Mouse (Mus musculus) cerebellum, adult 11-12 months (tissue): Measurements from ENCODE around the gene Macrod2.
A peak's percentile ranks its signal among the peaks of the same experiment; 100 is the strongest.

Experiments used
- DNase-seq: peaks from one replicate; pipeline ENCODE4 v3.0.0; 2022

Macrod2 gene

DNA sequence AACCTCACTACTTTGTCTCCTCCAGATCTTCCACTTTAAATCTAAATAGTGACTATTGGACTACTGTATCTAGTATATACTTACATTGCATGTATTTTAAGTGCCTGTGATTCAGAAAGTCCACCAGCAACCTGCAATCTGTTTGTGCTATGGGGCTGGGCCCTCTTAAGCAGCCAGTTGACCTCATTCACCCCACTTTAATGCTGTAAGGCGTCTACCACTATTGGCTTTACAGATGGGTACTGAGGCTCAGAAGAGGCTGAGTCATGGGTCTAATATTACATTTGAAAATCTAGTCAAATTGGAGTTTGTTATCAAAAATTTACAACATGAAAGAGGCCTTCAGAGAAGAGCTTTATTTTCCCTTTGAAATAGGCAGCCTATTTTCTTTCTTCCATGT is 722.5 kb downstream of the Macrod2 start:
- no peak for DNase-seq

DNA sequence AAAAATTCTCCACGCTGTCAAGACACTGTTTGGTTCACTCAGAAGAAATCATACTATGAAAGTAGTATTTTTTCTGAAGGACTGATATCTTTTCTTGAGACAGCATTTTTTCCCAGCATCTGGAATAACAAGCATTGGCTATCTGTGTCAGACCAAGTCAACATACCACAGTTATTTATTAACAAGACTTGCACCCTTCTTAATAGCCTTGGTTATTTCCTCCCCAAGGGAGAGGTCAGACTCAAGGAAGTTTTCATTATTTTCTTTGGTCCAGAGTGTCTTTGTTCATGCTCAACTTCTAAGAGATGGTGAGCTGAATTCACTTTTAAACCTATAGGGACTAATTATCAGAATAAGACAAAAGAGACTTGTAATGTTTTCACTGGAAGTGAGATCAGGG is 728.8 kb downstream of the Macrod2 start:
- no peak for DNase-seq

DNA sequence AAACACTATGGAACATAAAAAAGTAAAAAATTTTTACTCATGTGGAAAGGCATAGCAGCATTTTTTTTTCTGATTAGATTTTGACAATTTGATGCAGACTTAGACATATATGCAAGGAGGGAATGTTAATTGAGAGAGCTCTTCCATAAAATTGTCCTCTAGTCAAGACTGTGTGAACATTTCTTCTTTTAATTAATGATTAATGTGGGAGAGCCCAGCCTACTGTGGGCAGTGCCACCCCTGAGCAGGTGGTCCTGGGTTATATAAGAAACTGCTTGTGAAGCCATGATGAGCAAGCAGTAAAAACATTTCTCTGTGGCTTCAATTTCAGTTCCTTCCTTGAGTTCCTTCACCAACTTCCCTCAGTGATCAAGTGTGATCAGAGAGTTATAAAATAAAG is 730.5 kb downstream of the Macrod2 start:
- no peak for DNase-seq

DNA sequence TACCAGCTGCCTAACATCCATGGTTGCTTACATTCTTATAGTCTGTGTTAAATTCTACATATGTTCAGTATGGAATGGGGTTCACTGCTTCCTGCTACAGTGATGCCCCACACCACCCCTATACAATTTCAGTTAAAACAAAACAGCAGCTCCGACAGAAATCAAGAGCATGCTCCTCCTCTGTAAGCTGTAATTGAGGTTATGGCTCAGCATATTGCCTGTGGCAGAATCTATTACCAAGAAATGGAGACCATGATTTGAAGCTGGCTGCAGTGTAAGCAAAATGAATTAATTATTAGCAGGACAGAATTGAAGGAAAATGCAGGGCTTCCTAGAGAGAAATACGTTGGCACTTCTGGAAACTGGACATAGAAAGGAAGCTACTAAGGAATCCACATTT is 747.2 kb downstream of the Macrod2 start:
- DNase-seq, result no peak

DNA sequence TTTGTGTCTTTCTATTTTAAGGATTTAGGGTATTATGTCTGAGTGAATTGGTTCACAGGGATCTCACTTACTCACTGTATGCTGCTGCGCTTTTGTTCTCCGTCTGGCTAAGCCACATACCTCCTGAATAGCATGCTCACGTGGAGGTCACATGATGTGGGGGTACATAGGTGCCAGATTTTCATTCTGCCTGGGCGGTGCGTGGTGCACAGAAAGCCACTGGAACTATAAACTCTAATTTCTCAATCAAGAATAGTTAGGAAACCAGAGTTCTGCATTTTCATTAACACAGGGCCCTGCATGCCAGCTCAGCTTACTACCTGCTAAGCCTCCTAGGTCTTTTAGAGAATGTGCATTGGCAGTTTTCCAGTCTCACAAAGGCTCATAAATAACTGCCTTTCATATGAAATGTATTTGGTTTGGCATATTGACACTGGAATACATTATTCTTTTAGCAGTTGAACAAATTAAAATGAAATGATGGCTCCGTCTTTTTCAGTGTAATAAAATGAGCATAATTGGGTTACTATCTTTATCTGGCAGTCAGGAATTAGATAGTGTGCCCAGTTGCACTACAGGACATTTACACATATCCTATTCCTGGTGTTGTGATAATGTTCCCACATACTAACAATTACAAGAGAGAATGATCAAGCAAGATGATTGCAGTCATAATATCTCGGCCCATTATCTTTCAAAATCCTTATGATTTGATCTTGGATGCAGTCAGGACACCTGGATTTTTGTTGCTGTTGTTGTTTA is 757.1 kb downstream of the Macrod2 start:
- no peak for DNase-seq

DNA sequence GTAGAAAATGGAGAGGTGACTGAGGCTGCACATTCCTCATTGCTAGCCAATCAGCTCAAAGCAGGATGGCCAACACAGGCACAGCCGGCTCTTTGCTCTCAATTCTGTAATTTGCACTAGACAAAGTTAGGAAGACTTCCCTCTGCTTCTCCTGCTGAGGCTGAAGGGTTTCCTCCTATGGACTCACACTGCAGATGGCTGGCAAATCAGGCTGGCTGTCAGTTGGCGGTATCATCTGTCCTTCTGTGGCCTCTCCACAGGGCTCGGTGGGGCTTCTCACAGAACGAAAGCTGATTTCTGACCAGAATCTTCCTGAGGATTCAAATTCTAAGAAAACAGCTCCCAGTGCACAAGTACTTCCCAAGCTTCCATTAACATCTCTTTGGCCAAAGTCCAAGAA is 760.9 kb downstream of the Macrod2 start:
- DNase-seq, result peak; percentile 73

DNA sequence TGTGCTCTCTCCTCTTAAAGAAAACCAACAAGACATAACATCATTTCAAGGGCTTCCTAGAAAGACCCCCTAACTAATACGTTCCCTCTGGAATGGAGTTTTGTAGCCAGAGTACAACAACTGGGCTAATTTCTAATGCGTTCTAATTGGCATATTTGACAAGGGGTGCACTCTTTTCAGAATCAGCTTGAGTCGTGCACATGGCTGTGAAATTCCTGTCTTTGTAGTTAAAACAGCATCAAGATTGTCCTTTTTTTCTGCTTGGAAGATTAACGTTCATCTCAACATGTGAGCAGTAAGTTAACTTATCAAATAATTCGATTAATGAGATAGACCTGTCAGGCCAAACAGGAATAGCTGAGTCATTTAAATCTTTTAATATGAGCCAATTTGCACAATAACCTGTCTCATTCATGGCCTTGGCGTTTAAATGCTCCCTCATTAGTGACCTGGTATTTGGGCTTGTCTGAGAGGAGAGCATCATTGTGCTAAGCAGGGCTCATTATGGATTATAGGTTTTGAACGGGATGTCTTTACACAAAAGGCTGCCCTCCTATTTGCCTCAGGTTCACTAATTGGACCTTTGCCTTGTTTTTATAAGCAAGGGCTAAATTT is 762.0 kb downstream of the Macrod2 start:
- no peak for DNase-seq

DNA sequence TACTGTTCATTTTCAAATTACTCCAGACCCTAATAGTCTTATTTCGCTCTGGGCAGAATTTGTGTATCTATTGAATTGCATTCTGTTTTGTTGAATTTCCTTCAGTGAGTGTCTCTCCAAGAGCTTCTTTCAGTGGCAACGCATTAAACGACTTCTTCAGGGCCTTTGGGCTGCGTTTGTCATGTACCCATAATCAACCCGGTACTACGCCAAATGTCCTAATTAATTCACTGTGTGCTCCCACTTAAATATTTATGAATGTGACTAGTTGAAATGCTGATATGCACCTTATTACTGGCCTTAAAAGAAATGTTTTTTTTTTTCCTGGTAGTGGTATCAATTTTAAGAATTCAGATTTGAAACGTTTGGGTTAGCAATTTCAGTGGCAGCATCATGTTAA is 763.1 kb downstream of the Macrod2 start:
- no peak for DNase-seq

DNA sequence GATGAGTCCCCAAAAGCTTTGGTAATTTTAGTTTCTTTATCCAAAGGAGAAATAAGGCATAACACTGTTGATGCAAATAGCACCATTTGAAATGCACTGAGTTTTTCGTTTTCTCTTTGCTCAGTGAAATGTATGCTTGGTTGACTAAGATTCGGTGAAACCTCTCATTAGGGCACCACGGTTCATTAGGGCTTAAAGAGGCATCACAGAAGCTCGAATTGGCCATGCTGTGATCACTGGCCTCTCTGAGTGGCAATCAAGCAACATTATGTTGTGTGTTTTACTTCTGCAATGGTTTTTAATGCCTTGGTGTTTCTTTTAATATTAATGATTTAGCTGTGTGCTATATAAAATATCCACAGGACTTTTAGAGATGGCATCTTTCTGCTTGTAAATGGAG is 768.8 kb downstream of the Macrod2 start:
- no peak for DNase-seq

DNA sequence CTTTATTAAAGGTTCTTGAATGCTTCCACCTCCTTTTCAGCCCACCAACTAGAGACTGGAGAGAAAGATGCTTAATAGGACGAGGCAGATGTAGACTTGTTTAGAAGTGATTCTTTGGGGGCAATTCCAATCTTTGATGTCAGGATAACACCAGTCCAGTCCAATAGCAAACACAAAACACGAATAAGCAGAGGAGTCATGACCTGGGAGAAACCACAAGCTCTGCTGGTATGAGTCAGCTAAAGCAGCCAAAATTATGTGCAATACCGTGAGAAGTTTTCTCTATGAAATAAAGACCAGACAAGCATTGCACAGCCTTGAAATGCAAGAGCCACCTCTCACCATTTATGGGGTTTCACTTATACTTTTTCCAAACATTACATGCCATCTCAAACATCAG is 774.5 kb downstream of the Macrod2 start:
- no peak for DNase-seq

DNA sequence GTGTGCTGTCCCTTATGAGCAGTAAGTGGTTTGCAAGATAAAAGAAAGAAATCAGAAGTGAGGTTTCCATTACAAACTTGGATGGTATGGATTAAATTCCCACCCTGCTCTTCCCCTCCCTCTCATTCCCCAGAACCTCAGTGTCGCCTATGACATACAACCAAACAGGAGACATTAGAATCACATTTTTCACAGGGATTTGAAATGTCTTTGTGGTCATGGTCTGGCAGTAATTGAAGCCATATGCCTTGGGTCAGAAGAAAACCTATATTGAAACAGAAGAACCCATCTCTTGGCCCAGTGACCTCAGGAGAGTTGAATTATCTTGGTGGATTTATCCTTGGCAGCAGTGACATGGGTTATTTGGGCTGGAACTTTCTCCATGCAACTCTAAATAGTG is 778.1 kb downstream of the Macrod2 start:
- no peak for DNase-seq

DNA sequence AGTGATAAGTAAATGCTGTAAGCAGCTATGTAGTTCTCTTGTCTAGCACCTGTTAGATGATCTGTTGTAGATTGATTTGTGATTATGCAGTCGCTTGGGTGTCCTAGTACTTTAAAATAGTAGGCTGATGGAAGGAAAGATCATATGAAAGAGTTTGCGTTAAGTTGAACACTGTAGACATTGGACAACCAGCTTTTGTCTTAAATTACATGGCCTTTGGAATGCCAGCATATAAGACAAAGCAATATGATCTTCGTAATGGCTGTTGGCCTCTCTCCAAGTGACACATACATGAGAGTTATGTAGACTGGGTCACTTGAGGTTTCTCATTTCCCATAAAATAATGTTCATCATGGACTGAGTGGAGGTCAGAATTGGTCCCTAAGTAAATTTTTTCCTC is 778.5 kb downstream of the Macrod2 start:
- no peak for DNase-seq

DNA sequence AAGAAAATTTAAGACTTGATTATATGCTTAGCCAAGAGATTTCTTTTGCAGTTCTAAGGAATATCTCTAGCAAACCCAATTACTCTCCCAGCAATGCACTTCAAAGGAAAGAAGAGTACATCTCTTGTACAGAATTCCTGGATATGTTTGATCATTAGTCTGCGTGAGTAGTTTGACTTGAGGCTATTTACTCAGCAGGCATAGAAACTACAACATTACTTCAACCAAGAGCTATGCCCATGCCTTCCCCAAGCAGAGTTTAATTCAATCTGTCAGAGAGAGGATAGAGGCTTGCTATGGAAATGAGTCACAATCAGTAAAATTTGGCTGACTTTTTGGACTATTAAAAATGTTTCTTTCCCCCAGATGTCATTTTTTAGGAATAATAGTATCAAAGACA is 785.5 kb downstream of the Macrod2 start:
- DNase-seq, result no peak

DNA sequence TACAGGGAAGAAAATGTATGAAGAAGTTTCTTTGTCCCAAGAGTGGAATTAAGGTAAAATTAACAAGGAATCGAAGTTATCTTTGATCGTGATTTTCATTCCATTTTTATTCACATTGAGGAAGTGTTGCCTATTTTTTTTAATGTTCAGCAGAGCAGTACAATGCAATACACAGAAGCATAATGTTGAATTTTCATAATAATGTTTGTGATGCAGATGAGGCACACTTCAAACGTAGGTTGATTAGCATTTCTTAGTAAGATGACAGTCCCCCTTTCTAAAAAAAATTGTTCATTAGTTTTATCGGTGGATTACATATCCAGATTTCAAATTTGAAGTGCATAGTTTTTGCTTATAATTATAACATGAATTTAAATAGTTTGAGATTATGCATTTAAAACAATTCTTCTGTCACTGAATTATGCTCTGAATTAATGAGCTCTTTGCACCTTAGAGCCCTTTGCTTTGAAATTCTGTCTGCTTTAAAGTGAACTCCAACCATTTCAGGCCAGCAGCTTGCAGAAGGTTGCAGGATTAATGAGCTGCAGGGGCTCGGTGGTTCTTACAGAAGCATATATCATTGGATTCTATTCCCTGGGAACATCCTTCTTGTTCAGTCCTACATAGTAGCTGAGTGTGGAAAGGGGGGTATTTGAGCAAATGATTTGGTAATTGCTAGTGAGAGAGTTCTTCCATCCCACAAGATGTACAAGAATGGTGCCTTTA is 787.1 kb downstream of the Macrod2 start:
- DNase-seq, result no peak

DNA sequence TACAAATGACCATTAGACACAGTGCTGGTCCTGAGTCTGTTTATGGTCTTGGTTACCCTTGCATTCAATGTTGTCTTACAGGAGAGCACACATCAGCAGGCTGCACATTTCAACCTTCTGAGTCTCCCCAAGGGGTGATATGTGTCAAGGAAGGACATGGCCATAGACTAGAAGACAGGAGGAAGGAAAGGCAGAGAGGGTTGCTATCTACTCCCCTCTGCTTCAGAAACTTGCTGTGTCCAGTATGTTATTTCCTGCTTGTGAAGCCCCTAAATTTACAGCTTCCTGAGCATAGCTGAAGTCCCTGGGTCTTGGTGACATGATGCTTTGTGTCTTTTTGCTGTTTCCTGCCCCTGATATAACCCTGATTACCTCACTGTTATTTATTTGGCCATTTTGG is 799.4 kb downstream of the Macrod2 start:
- no peak for DNase-seq

DNA sequence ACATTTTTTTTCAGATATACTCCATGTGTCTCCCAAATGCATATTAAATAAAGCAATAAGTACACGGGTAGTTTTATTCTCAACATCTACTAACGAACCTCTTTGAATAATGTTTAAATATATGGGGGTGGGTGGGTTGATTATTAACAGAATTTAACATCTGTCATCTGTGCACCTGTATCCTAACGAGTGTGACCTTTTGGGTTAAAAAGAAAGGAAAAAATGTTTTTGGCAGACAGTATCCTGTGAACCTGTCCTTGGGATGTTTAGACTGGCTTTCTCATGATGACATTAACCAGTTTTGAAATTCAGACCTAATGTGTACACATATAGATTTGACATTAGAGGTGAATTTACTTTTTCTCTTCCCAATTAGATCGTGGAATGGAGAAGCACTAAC is 805.4 kb downstream of the Macrod2 start:
- no peak for DNase-seq

DNA sequence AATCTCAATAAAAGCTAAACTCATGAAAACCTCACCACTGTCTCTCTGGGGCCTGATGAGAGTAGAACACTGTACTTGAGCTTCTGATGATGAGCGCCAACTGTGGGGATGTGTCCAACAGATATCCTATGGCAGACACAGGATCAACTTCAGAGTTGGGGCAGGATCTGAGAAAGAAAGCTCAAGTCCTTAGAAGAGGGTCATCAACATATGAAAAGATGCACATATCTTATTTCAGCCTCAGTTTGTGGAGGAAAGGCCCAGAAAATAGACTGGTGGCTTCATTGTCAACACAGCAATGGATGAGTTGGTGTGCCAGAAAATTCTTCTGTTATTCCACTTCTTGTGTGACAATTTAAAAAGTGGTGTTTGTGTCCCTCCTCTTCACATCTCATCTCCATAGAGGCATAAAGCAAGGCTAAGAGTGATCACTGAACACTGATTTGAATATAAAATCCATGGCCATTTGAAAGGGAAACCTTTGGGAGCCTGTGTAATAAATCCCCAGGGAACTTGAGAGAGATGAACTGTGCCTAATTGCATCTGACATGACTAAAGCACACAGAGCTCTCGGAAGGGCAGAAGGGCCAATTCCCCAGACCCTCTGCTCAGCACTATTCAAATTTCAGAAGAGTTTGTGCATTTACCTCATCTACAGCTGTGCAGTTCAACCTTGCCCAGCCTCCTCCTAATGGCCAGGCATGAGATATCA is 806.4 kb downstream of the Macrod2 start:
- DNase-seq, result no peak

DNA sequence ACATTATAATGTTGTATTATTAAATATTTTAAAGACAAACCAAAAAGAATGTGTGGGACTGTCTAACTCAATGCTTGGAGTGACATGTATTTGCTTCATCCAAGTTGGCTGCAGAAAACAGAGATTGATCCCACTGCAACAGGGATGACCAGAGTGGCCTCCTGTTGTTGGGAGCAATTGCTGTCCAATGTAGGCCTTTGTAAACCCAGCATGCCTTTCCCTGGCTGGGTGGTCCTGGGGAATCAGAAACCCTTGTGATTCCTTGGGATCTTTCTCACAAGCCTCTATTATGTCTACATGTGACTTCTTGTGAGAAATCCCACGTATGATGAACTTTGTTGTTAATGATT is 806.9 kb downstream of the Macrod2 start:
- DNase-seq, result no peak

DNA sequence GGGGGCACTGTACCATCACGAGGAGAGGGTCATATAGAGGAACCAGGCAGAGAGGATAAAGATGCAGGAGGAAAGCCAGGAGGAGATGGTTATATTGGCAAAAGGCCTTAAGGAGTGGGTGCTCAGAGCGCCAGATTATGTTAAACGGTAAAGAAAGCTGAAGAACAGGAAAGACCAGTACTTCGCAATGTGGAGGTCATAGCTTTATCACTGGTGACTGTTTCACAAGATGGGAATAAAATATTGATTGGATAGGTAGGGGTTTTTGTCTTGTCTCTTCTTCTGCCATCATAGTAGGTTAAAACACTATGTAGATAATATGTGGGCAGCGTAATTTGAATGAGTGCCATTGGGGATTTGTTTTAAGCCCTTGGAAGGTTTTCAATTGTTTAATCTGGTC is 816.2 kb downstream of the Macrod2 start:
- DNase-seq, result no peak

DNA sequence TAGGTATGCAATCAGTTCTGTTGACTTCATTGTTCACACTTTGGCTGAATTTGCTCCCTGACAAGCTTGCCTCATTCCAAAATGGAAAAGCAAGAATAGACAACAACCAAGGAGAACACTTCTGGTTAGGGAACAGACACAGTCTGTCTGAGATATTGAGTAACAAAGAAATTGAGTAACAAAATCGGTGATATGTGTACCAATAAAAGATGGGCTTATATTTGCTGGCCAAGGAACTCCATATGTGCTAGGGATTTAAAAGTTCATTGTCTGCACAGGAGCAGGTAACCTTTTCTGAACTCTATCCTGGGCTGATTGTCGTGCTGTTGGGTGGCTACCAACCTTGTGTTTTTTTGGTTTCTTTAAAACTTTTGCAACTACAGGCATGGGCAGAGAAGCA is 817.2 kb downstream of the Macrod2 start:
- no peak for DNase-seq

DNA sequence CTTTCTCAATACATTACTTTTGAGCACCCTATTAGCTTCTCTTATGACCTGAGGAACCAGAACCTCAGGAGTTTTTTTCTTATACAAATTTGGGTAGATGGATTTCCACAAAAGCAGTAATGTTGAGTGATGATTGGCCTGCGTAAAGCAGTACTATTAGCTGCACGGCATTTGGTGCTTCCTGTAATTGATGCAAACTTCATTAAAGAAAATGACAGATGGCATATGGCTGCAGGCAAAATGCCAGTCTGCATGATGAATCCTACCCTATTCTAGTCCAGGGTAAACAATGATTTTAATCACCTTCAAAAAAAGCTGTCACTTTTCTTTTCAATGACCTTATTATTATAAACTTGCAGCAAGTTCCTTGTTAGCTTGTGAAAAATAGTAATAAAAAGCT is 822.4 kb downstream of the Macrod2 start:
- DNase-seq, result peak; percentile 51

DNA sequence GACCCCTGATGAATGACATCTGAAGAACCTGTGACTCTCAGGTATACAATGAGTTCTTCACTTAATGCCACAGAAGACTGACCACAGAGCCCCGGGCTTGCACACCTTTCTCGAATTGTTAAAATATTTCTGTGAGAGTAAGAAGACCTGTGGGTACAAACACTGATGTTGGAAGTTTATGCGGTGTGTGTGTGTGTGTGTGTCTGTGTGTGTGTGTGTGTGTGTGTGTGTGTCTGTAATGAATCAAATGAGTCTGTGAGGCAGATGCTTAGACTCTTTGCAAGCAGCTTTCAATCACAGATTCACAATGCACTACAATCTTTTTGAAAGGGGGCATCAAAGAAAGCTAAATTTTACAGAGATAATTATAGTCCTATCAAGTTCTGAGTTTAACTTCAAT is 822.8 kb downstream of the Macrod2 start:
- DNase-seq, result no peak

DNA sequence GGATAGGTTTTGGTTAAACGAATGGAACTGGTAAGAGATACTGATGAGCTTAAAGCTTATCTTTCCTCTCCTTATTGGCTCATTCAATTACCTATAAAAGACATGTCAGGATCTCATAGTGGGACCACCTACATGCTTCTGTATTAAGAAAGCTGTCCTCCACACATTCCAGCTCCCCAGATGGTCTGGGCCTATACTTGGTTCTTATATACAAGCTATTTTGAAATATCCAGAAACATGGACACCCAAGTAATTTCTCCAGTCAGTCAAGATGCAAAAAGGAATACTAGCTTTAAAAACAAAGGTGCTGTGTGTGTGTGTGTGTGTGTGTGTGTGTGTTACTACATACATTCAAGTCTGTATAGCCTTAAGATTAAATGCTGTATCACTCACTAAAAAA is 833.7 kb downstream of the Macrod2 start:
- no peak for DNase-seq

DNA sequence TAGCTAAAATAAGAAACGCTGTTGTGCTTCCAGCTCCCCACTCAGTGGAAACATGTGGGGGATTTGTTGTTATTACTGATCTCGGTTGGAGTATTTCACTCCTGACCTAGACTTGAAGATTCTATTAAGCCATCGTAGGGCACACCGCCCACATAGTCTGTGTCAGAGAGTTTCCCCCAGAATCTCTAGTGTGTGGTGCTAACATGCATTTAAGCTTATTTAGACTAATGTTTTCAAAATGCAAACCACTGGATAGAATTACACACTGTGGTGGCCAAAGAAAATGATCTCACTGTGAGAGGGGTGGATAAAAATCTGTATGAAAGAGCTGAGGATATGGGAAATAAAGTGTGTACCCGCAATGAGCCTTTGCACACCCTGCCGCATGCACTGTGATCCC is 834.7 kb downstream of the Macrod2 start:
- no peak for DNase-seq
